Comparison of ENCODE assay signal across 30 mouse cellular contexts in genomic region chr3:24225418-24225817, GRCm38 (mm10).
"Had no signal": no experiment of that assay in that cellular context is flagged by ENCODE, and none has a peak within 500 bp of the region (broad histone marks: within the 10 kb centered on the region; RNA-seq: fewer than 3 reads in every experiment).

No protein-coding gene starts in this region.

- H3K27ac ChIP-seq: heart, embryonic 13.5 days; heart, embryonic 15.5 days; hindbrain, embryonic 10.5 days; hindbrain, embryonic 12.5 days; hindbrain, embryonic 13.5 days; hindbrain, embryonic 14.5 days; hindbrain, embryonic 15.5 days; hindbrain, postnatal 0 days; intestine, embryonic 15.5 days; kidney, embryonic 15.5 days; kidney, postnatal 0 days; layer of hippocampus, adult 2 months; left cerebral cortex, adult 2 months had no signal

- DNase-seq: heart, postnatal 10 days; heart, postnatal 14 days; heart, postnatal 36 days; heart, postnatal 4 days; kidney, adult 11 months; kidney, adult 18-20 months; kidney, adult 2 months; kidney, adult 8-10 months; kidney, adult 9 months; kidney, postnatal 10 days; kidney, postnatal 14 days; kidney, postnatal 25 days; kidney, postnatal 36 days; kidney, postnatal 4 days; layer of hippocampus, adult 9-11 months; layer of hippocampus, postnatal 36 days had no signal

- H3K36me3 ChIP-seq: heart, embryonic 12.5 days; heart, embryonic 13.5 days; heart, embryonic 15.5 days; hindbrain, embryonic 10.5 days; hindbrain, embryonic 12.5 days; hindbrain, embryonic 13.5 days; hindbrain, embryonic 15.5 days; intestine, embryonic 15.5 days; kidney, embryonic 15.5 days had no signal

- H3K9ac ChIP-seq: heart, embryonic 12.5 days; heart, embryonic 13.5 days; heart, embryonic 15.5 days; hindbrain, embryonic 12.5 days; hindbrain, embryonic 13.5 days; hindbrain, embryonic 14.5 days; hindbrain, embryonic 15.5 days; intestine, embryonic 15.5 days; kidney, embryonic 15.5 days had no signal

- H3K4me1 ChIP-seq: heart, embryonic 12.5 days; heart, embryonic 13.5 days; heart, embryonic 15.5 days; hindbrain, embryonic 10.5 days; hindbrain, embryonic 12.5 days; hindbrain, embryonic 13.5 days; hindbrain, embryonic 15.5 days; intestine, embryonic 15.5 days; kidney, embryonic 15.5 days had no signal

- H3K4me3 ChIP-seq: heart, embryonic 12.5 days; heart, embryonic 13.5 days; heart, embryonic 15.5 days; hindbrain, embryonic 10.5 days; hindbrain, embryonic 12.5 days; hindbrain, embryonic 13.5 days; hindbrain, embryonic 15.5 days; intestine, embryonic 15.5 days; kidney, embryonic 15.5 days; layer of hippocampus, adult 2 months; left cerebral cortex, adult 2 months had no signal

- H3K27me3 ChIP-seq: heart, embryonic 12.5 days; heart, embryonic 13.5 days; heart, embryonic 15.5 days; hindbrain, embryonic 12.5 days; hindbrain, embryonic 13.5 days; hindbrain, embryonic 15.5 days; intestine, embryonic 15.5 days; kidney, embryonic 15.5 days had no signal

- H3K9me3 ChIP-seq: heart, embryonic 12.5 days; heart, embryonic 13.5 days; heart, embryonic 15.5 days; hindbrain, embryonic 10.5 days; hindbrain, embryonic 12.5 days; hindbrain, embryonic 13.5 days; hindbrain, embryonic 15.5 days; intestine, embryonic 15.5 days; kidney, embryonic 15.5 days had no signal
